ENCODE assay signal across 8 mouse cellular contexts in genomic region chr12:83949776-83950492, GRCm38 (mm10). TPM values are rescaled to one million over a fixed set of nuclear protein-coding genes. Genes with fewer than 3 reads are reported as not detected.
A peak's percentile ranks its signal among the peaks of the same experiment; 100 is the strongest.
DNase-seq lines count a peak whose midpoint lies in the region; ATAC-seq and TF ChIP-seq lines count a peak whose summit lies in the region.

No protein-coding gene starts in this region.

- no peaks in the 10 kb centered on the region for H3K9me3 ChIP-seq in embryonic facial prominence, embryonic 12.5 days
- H3K9me3 ChIP-seq in limb, embryonic 13.5 days: no peaks in the 10 kb centered on the region

- H3K36me3 ChIP-seq in embryonic facial prominence, embryonic 12.5 days: no peaks in the 10 kb centered on the region
- H3K36me3 ChIP-seq in limb, embryonic 13.5 days: peaks cover 20% of the 10 kb centered on the region

- no peak for TF ChIP-seq POLR2A in lung, adult 2 months (IDR thresholded peaks at IDR 0.05; ENCODE audit: borderline replicate concordance, extremely low read depth, low read depth, low read length)

- no peak for TF ChIP-seq CTCF in lung, adult 2 months (IDR thresholded peaks at IDR 0.05; ENCODE audit: insufficient read depth, low read length)

- H3K9ac ChIP-seq in embryonic facial prominence, embryonic 12.5 days: peak overlapping the region; percentile 5; the same call in 1 of the 2 replicates
- peak overlapping the region; percentile 90 for H3K9ac ChIP-seq in limb, embryonic 13.5 days

- no peak for DNase-seq in lung, adult 2 months
- DNase-seq in lung, postnatal 14 days: no peak
- DNase-seq in urinary bladder, postnatal 14 days (ENCODE audit: low spot score): no peak
- no peak for DNase-seq in kidney, postnatal 25 days

- H3K27me3 ChIP-seq in embryonic facial prominence, embryonic 12.5 days: no peaks in the 10 kb centered on the region
- no peaks in the 10 kb centered on the region for H3K27me3 ChIP-seq in limb, embryonic 13.5 days

- H3K4me2 ChIP-seq in embryonic facial prominence, embryonic 12.5 days (replicated peaks): peak overlapping the region; percentile 90
- peak overlapping the region; percentile 96 for H3K4me2 ChIP-seq in limb, embryonic 13.5 days (replicated peaks)

- WGBS in lung, adult 2 months: 16% methylated on average over 11 of the region's 11 CpGs
- WGBS in embryonic facial prominence, embryonic 12.5 days: 27% methylated on average over 11 of the region's 11 CpGs
- WGBS in limb, embryonic 13.5 days: 23% methylated on average over 11 of the region's 11 CpGs

- peaks cover 4% of the 10 kb centered on the region; the same call in 1 of the 2 replicates for H3K4me1 ChIP-seq in lung, adult 2 months (ENCODE audit: control insufficient read depth, insufficient read depth, low read length)
- peaks cover 18% of the 10 kb centered on the region for H3K4me1 ChIP-seq in embryonic facial prominence, embryonic 12.5 days
- H3K4me1 ChIP-seq in limb, embryonic 13.5 days: peaks cover 27% of the 10 kb centered on the region

- ATAC-seq in embryonic facial prominence, embryonic 12.5 days (ENCODE audit: insufficient number of reproducible peaks, insufficient read depth, low FRiP score, low TSS enrichment): no peak
- 0 out of 2 replicates have a peak, but pooled peaks have one; percentile 12 for ATAC-seq in limb, embryonic 13.5 days (ENCODE audit: low FRiP score, low read depth)
- ATAC-seq in neutrophil, adult 5-6 weeks (ENCODE audit: extremely low read depth, insufficient number of reproducible peaks, low FRiP score, poor library complexity, severe bottlenecking): 0 out of 2 replicates have a peak, but pooled peaks have one; percentile 13
- ATAC-seq in erythroid progenitor cell, adult 5-6 weeks (replicated peaks; ENCODE audit: low FRiP score, poor library complexity, severe bottlenecking): no peak

- H3K27ac ChIP-seq in embryonic facial prominence, embryonic 12.5 days: peak overlapping the region; percentile 43; the same call in 1 of the 2 replicates
- H3K27ac ChIP-seq in limb, embryonic 13.5 days: no peak overlapping the region

- H3K4me3 ChIP-seq in lung, adult 2 months (replicated peaks; ENCODE audit: extremely low read depth, low read depth, low read length): peak overlapping the region; percentile 76
- H3K4me3 ChIP-seq in embryonic facial prominence, embryonic 12.5 days: peak overlapping the region; percentile 83
- peak overlapping the region; percentile 92 for H3K4me3 ChIP-seq in limb, embryonic 13.5 days

RNA-seq across cellular contexts. Expression of gene Riox1, which starts 0.5 kb away (rescaled TPM):
- polyA plus RNA-seq in lung, adult 2 months (2012; rRNA removed): 19.1 and 29.8 TPM in 2 replicates
- polyA plus RNA-seq in embryonic facial prominence, embryonic 12.5 days (2016; fragmentation: Nextera tagmentation; extraction: Ambion mirVana): 19.6 and 22.6 TPM in 2 replicates
- polyA plus RNA-seq in limb, embryonic 13.5 days (2015; fragmentation: Nextera tagmentation; extraction: Ambion mirVana): 11.2 and 11.7 TPM in 2 replicates
- 9.5 and 11.4 TPM in 2 replicates for total RNA-seq in neutrophil, adult 5-6 weeks (2017)
- total RNA-seq in erythroid progenitor cell, adult 5-6 weeks (2015; ENCODE audit: low replicate concordance): 6.7 TPM in 1 of 2 replicates, not detected in the other
- total RNA-seq in erythroid progenitor cell, adult 5-6 weeks (2017; ENCODE audit: low replicate concordance): 2.0 and 2.2 TPM in 2 replicates

RNA-seq across cellular contexts. Expression of gene Numb, which starts 28.2 kb away (rescaled TPM):
- 155 and 165 TPM in 2 replicates for polyA plus RNA-seq in lung, adult 2 months (2012; rRNA removed)
- 38.7 and 40.2 TPM in 2 replicates for polyA plus RNA-seq in embryonic facial prominence, embryonic 12.5 days (2016; fragmentation: Nextera tagmentation; extraction: Ambion mirVana)
- 36.0 and 40.7 TPM in 2 replicates for polyA plus RNA-seq in limb, embryonic 13.5 days (2015; fragmentation: Nextera tagmentation; extraction: Ambion mirVana)
- 67.8 and 86.4 TPM in 2 replicates for total RNA-seq in neutrophil, adult 5-6 weeks (2017)
- 8.6 and 12.6 TPM in 2 replicates for total RNA-seq in erythroid progenitor cell, adult 5-6 weeks (2015; ENCODE audit: low replicate concordance)
- total RNA-seq in erythroid progenitor cell, adult 5-6 weeks (2017; ENCODE audit: low replicate concordance): 18.7 and 31.4 TPM in 2 replicates

RNA-seq across cellular contexts. Expression of gene Heatr4, which starts 34.7 kb away (rescaled TPM):
- 0.05 TPM in 1 of 2 replicates, not detected in the other for polyA plus RNA-seq in lung, adult 2 months (2012; rRNA removed)
- polyA plus RNA-seq in embryonic facial prominence, embryonic 12.5 days (2016; fragmentation: Nextera tagmentation; extraction: Ambion mirVana): not detected in 2 replicates
- polyA plus RNA-seq in limb, embryonic 13.5 days (2015; fragmentation: Nextera tagmentation; extraction: Ambion mirVana): not detected in 2 replicates
- total RNA-seq in neutrophil, adult 5-6 weeks (2017): not detected in 2 replicates
- total RNA-seq in erythroid progenitor cell, adult 5-6 weeks (2015; ENCODE audit: low replicate concordance): not detected in 2 replicates
- total RNA-seq in erythroid progenitor cell, adult 5-6 weeks (2017; ENCODE audit: low replicate concordance): not detected in 2 replicates

RNA-seq across cellular contexts. Expression of gene Acot2, which starts 37.7 kb away (rescaled TPM):
- 18.4 and 20.3 TPM in 2 replicates for polyA plus RNA-seq in lung, adult 2 months (2012; rRNA removed)
- polyA plus RNA-seq in embryonic facial prominence, embryonic 12.5 days (2016; fragmentation: Nextera tagmentation; extraction: Ambion mirVana): 19.3 and 20.8 TPM in 2 replicates
- 21.1 and 25.0 TPM in 2 replicates for polyA plus RNA-seq in limb, embryonic 13.5 days (2015; fragmentation: Nextera tagmentation; extraction: Ambion mirVana)
- 24.1 and 25.2 TPM in 2 replicates for total RNA-seq in neutrophil, adult 5-6 weeks (2017)
- total RNA-seq in erythroid progenitor cell, adult 5-6 weeks (2015; ENCODE audit: low replicate concordance): 0.72 and 1.3 TPM in 2 replicates
- total RNA-seq in erythroid progenitor cell, adult 5-6 weeks (2017; ENCODE audit: low replicate concordance): 0.53 and 0.77 TPM in 2 replicates

RNA-seq across cellular contexts. Expression of gene Acot1, which starts 59.4 kb away (rescaled TPM):
- polyA plus RNA-seq in lung, adult 2 months (2012; rRNA removed): 28.8 and 29.2 TPM in 2 replicates
- polyA plus RNA-seq in embryonic facial prominence, embryonic 12.5 days (2016; fragmentation: Nextera tagmentation; extraction: Ambion mirVana): 37.2 and 39.7 TPM in 2 replicates
- polyA plus RNA-seq in limb, embryonic 13.5 days (2015; fragmentation: Nextera tagmentation; extraction: Ambion mirVana): 33.7 and 38.6 TPM in 2 replicates
- total RNA-seq in neutrophil, adult 5-6 weeks (2017): 12.5 and 13.2 TPM in 2 replicates
- 2.2 TPM in 1 of 2 replicates, not detected in the other for total RNA-seq in erythroid progenitor cell, adult 5-6 weeks (2015; ENCODE audit: low replicate concordance)
- 13.4 TPM in 1 of 2 replicates, not detected in the other for total RNA-seq in erythroid progenitor cell, adult 5-6 weeks (2017; ENCODE audit: low replicate concordance)

Comparison
In these comparisons a context has a peak if more than half of its experiments do, and no peak if none do; other contexts are left out.
1. ATAC-seq: peak in limb, embryonic 13.5 days (single experiment) and neutrophil, adult 5-6 weeks (single experiment); none in embryonic facial prominence, embryonic 12.5 days (single experiment) and erythroid progenitor cell, adult 5-6 weeks (single experiment).
2. Peak in every context shown above with its lines, with median percentiles within 50 percentile points of each other: H3K4me3 ChIP-seq.